Mouse (Mus musculus) small intestine, adult 2 months (tissue): ENCODE data around the gene Ndufa12. TPM values are rescaled to one million over a fixed set of nuclear protein-coding genes. Genes with fewer than 3 reads are reported as not detected.

Source experiments
- H3K27ac ChIP-seq: fragments of 200-500 bp; 2 replicates; pipeline ENCODE4 v1.5.1; 2012; ENCODE audit warnings: low read depth, low read length, control low read depth, inconsistent platforms; ENCODE audit not compliant: insufficient read depth
- H3K27me3 ChIP-seq: fragments of 200-500 bp; 2 replicates; pipeline ENCODE4 v1.6.1; 2012; ENCODE audit warnings: mild to moderate bottlenecking, moderate library complexity, low read length, inconsistent platforms; ENCODE audit not compliant: control insufficient read depth, insufficient read depth
- H3K36me3 ChIP-seq: fragments of 200-500 bp; 2 replicates; pipeline ENCODE4 v1.6.1; 2012; ENCODE audit warnings: mild to moderate bottlenecking, low read length, control low read depth, inconsistent platforms; ENCODE audit not compliant: control insufficient read depth, insufficient read depth
- H3K4me1 ChIP-seq: fragments of 200-500 bp; 2 replicates; pipeline ENCODE4 v1.6.1; 2012; ENCODE audit warnings: low read length, inconsistent platforms, mixed read lengths; ENCODE audit not compliant: control insufficient read depth, insufficient read depth, insufficient read length
- H3K4me3 ChIP-seq: fragments of 200-500 bp; 2 replicates; pipeline ENCODE4 v1.5.1; 2012; ENCODE audit warnings: low read depth, mild to moderate bottlenecking, control low read depth, inconsistent platforms, low read length, moderate library complexity
- CTCF ChIP-seq: fragments of 200-500 bp; IDR thresholded peaks from 2 replicates; pipeline ENCODE4 v1.5.1; 2012; ENCODE audit warnings: low read depth, mild to moderate bottlenecking, control low read depth, inconsistent platforms, low read length, moderate library complexity, mixed read lengths; ENCODE audit not compliant: insufficient replicate concordance, insufficient read length; ENCODE audit errors: extremely low read depth
- POLR2A ChIP-seq: fragments of 200-500 bp; IDR thresholded peaks from 2 replicates; pipeline ENCODE4 v1.6.1; 2012; ENCODE audit warnings: low read depth, mild to moderate bottlenecking, control low read depth, inconsistent platforms, low read length, moderate library complexity
- WGBS: fragments of 180-500 bp; shearing (Covaris S2); methylation state at CpG from one replicate; pipeline ENCODE4 v1.1.7; 2018; 5-methylcytosine and 5-hydroxymethylcytosine counted together
- polyA plus RNA-seq: library from polyadenylated mRNA; depleted of rRNA; stranded (reverse); fragments of >200 nt; gene quantifications from 2 replicates; pipeline ENCODE4 v1.2.3, GENCODE M21; 2012; rRNA removed

The Ndufa12 gene
- polyA plus RNA-seq: 36.6 and 40.8 TPM in 2 replicates

DNA sequence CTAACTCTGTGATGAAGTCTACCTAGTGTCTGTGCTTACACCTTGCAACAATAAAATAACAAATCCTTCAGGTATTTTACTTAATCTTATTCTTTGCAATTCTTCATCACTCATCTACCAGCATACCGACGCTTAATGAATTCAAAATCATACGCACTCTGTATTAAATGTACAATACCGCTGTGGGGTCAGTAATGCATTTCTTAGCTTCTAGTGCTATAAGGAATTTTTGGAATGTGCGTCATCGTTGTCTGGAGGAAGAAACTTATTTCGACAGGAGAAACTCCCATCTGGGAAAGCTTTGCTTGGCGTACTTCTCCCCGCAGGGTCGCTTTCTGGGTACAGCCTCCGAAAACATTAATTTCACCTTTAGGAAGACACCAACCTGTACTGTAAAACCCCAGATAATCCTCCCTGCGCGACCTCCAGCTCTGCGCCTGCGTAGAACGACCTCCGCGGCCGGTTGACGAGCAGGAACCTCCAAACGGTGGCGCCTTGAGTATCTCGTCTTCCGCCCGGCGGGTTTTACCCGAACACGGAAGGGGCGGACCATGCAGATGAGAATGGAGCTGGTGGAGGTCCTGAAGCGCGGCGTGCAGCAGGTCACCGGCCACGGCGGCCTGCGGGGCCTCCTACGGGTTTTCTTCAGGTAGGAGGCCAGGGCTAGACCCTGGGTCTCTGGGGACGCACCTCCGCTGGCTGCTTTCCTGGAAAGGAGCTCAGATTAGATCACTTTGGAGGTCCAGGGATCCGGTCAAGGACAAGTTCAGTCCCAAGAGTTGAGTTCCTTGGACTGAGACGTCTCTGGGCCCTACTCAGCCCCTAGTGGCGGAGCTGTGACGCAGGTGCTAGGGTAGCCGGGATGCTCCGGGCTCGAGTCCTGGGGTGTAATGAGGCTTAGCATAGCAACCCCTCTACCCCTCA, at the start of gene Ndufa12:
Gene Ndufa12, plus strand, starts transcription at position 239 of the 924 bp plus-strand sequence.
- Histone ChIP-seq H3K36me3 (peaks cover 23% of the 10 kb centered on the region), H3K27me3 (no peaks in the 10 kb centered on the region), H3K4me1 (peaks cover 3% of the 10 kb centered on the region; the same call in 1 of the 2 replicates), H3K4me3 (peak within 1 kb of the TSS; percentile 92), H3K27ac (peak within 1 kb of the TSS; percentile 71)
- TF ChIP-seq POLR2A (peak; percentile 83), CTCF (peak; percentile 74)
- under 1% methylated on average over 46 of the region's 46 CpGs for WGBS

DNA sequence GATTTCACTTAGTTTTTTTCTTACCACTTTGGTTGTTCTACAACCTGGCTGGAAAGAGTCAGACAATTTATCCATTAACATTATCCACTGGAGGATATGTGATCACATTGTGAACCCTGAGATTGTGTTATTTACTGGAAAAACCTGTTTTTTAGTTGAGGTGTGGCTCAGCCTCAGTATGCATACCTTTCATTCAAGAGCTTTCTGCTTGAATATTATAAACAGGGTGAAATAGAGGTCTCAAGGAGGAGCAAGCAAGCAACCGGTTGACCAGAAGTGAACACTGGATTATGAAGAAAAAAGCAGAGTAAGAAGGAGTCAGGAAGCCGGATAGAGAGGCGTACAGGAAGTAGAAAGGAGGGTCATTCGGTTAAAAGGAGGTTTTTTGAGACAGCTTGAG, 47.0 kb upstream of the Ndufa12 start:
- no peak overlapping the region for H3K4me3 ChIP-seq
- no peaks in the 10 kb centered on the region for H3K36me3 ChIP-seq
- WGBS: 68% methylated on average over 4 of the region's 4 CpGs
- TF ChIP-seq POLR2A: no peak
- TF ChIP-seq CTCF: no peak
- H3K4me1 ChIP-seq: peaks cover 14% of the 10 kb centered on the region
- no peaks in the 10 kb centered on the region for H3K27me3 ChIP-seq
- H3K27ac ChIP-seq: no peak overlapping the region

DNA sequence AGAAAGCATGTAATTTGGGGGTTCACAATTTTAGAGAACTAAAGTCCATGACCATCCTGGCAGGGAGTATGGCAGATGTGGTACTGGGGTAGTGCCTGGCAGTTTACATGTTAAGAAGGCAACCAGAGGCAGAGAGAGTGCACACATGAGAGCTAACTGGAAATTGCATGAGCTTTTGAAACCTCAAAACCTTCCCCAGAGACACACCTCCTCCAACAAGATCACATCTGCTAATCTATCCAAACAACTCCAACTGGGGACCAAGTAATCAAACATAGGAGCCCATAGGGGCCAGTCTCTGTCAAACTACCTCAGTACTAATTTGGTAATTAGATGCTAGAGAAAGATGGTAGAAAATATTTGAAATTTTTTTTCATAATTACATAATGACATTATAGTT, 44.7 kb upstream of the Ndufa12 start:
- Histone ChIP-seq H3K4me3 (no peak overlapping the region), H3K27me3 (no peaks in the 10 kb centered on the region), H3K27ac (peak overlapping the region; percentile 80), H3K36me3 (peaks cover 5% of the 10 kb centered on the region), H3K4me1 (peaks cover 8% of the 10 kb centered on the region)
- TF ChIP-seq POLR2A: no peak
- no peak for TF ChIP-seq CTCF

DNA sequence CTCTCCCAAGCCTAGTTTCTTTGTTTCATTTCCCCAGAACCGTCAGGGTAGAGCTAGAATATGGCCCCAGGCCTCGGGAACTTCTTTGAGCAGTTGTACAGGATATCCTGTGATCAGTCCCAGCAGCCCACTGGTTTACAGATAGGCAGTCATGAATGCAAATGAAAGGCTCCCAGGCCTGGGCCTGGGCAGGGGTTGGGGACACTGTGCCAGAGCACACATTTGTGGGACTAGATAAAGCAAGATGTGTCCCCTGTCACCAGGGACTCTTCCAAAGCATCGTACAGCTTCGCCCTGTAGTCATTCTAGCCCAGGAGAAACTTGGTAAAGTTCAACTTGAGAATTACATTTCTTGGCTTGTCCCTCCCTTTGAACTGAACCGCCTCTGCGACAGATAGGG, 39.6 kb upstream of the Ndufa12 start:
- WGBS: 95% methylated on average over 6 of the region's 6 CpGs
- no peak overlapping the region for H3K4me3 ChIP-seq
- H3K27me3 ChIP-seq: no peaks in the 10 kb centered on the region
- H3K36me3 ChIP-seq: peaks cover 24% of the 10 kb centered on the region
- H3K27ac ChIP-seq: no peak overlapping the region
- H3K4me1 ChIP-seq: no peaks in the 10 kb centered on the region
- TF ChIP-seq POLR2A: no peak
- no peak for TF ChIP-seq CTCF

DNA sequence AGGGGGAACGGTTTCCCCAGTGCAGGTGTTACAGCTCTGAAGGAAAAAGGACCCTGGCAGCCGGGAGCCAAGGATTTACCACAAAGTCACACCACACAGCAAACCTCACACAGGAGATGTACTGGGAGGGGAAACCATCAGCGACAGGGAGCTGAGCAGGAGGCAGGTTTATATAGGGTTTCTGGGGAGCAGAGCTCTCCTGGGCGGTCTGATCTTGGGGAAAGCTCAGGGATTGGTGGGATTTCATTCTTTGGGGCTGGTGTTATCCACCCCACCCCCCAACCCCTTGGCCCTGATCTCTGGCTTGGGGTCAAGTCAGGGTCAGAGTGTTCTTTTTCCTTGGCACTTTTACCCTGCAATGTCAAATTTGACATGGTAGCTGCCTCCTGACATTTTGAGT, 39.1 kb upstream of the Ndufa12 start:
- WGBS: 96% methylated on average over 4 of the region's 4 CpGs
- H3K4me3 ChIP-seq: no peak overlapping the region
- H3K27ac ChIP-seq: no peak overlapping the region

DNA sequence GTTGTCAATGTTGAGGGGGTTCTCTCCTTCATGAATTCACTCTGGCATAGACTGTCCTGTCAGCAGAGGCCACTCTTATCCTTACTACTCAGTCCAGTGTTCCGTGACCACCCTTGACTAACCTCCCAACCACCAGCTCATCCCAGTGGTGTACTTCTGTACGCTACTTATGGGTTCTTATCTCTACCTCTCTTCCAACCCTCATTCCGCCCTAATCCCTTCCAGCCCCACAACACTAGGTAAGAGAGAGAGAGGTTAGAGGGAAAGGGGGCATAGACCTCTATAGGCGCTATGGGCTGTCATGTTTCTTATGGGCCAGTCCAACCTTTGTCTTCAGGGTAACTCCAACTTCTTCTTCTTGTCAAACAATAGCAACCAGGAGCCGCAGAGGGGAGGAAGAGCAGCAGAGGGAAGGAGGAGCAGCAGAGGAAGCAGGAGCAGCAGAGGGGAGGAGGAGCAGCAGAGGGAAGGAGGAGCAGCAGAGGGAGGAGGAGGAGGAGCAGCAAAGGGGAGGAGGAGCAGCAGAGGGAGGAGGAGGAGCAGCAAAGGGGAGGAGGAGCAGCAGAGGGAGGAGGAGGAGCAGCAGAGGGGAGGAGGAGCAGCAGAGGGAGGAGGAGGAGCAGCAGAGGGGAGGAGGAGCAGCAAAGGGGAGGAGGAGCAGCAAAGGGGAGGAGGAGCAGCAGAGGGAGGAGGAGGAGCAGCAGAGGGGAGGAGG, 37.3 kb upstream of the Ndufa12 start:
- WGBS: 93% methylated on average over 5 of the region's 5 CpGs
- H3K4me1 ChIP-seq: no peaks in the 10 kb centered on the region
- H3K4me3 ChIP-seq: no peak overlapping the region
- no peaks in the 10 kb centered on the region for H3K27me3 ChIP-seq
- TF ChIP-seq POLR2A (no peak), CTCF (no peak)
- peaks cover 36% of the 10 kb centered on the region for H3K36me3 ChIP-seq
- no peak overlapping the region for H3K27ac ChIP-seq

More for the DNA sequence above, 39.1 kb upstream of the Ndufa12 start:
- no peaks in the 10 kb centered on the region for H3K4me1 ChIP-seq
- peaks cover 28% of the 10 kb centered on the region for H3K36me3 ChIP-seq
- no peaks in the 10 kb centered on the region for H3K27me3 ChIP-seq
- TF ChIP-seq POLR2A: no peak
- no peak for TF ChIP-seq CTCF

DNA sequence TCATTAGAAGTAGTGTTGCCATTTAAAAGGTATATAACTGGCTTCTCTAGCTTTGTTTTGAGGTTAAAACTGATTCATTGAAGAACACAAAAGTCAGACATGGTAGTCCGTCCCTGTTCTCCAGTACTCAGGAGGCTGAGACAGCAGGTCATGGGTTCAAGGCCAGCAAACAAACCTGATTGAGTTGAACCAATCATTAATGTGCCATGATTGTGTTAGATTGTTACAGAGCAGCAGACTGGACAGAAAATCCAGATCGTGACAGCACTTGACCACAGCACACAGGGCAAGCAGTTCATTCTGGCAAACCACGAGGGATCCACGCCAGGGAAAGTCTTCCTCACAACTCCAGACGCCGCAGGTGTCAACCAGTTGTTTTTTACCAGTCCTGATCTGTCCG, 36.5 kb upstream of the Ndufa12 start:
- no peaks in the 10 kb centered on the region for H3K27me3 ChIP-seq
- no peak overlapping the region for H3K4me3 ChIP-seq
- no peak overlapping the region for H3K27ac ChIP-seq
- WGBS: 95% methylated on average over 7 of the region's 7 CpGs
- TF ChIP-seq POLR2A (no peak), CTCF (no peak)
- peaks cover 39% of the 10 kb centered on the region for H3K36me3 ChIP-seq
- H3K4me1 ChIP-seq: no peaks in the 10 kb centered on the region
